ENCODE assay signal across 19 mouse cellular contexts in the genomic region with DNA sequence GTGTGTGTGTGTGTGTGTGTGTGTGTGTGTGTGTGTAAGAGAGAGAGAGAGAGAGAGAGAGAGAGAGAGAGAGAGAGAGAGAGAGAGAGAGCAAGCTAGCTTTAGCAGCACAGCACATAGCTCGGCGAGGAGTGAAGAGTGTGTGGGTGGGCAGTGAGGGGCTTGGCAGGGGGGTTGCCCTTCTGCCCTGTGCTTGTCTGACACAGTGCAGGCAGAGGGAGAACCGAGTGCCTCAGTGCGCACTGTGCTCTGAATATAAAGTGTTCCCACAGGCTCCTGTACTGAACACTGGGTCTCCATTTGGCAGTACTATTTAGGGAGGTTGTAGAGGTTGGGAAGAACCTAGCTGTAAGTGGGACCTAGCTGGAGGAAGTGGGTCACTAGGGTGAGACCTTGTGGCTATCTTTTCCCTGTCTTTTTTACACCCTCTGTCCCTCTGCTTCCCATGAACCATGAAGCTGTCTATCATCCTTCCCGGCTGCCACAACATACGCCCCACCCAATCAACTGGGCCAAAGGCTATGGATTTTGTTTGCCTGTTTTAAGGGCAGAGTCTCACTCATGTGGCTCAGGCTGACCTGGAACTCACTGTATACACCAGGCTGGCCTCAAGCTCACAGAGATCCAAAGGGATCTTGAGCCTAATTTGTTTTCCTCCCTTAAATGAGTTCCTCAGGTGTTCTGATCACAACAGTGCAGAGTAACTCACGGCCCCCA. TPM values are rescaled to one million over a fixed set of nuclear protein-coding genes. Genes with fewer than 3 reads are reported as not detected.
DNase-seq lines count a peak whose midpoint lies in the region; ATAC-seq and TF ChIP-seq lines count a peak whose summit lies in the region.
"Had no signal": no experiment of that assay in that cellular context is flagged by ENCODE, and none has a peak within 500 bp of the region (broad histone marks: within the 10 kb centered on the region; RNA-seq: fewer than 3 reads in every experiment).

No protein-coding gene starts in this region.

- intact Hi-C loops in heart, adult 2 months (cut with DNase I), result loop anchor here (5.0 to 10.0 kb wide), 3 partner anchors 32 to 1435 kb away; no protein-coding TSS in a partner anchor

- H3K9me3 ChIP-seq in hindbrain, postnatal 0 days (ENCODE audit: low read length), result no peaks in the 10 kb centered on the region
- no peaks in the 10 kb centered on the region for H3K9me3 ChIP-seq in hindbrain, embryonic 13.5 days
- H3K9me3 ChIP-seq in liver, embryonic 16.5 days (replicated peaks; ENCODE audit: control insufficient read depth, low read length), result no peaks in the 10 kb centered on the region
- H3K9me3 ChIP-seq: neural tube, embryonic 12.5 days had no signal

- DNase-seq in embryo, embryonic 11 days, result peak; percentile 29
- DNase-seq in embryo, embryonic 9.5 days (ENCODE audit: extremely low spot score), result no peak
- DNase-seq in hindbrain, postnatal 0 days (ENCODE audit: low spot score), result no peak
- DNase-seq in brain, embryonic 14.5 days (ENCODE audit: low read depth), result peak; percentile 52
- no peak for DNase-seq in thymus, adult 18-20 months
- no peak for DNase-seq in heart, adult 2 months
- DNase-seq: adrenal gland, adult 8-10 months; cerebellum, adult 2 months; heart, adult 11 months; left cerebral cortex, postnatal 4 days; lung, adult 2 months; lung, postnatal 36 days; right cerebral cortex, postnatal 25 days; thymus, postnatal 4 days had no signal

- no peaks in the 10 kb centered on the region for H3K79me2 ChIP-seq in heart, adult 2 months (replicated peaks; ENCODE audit: control insufficient read depth, insufficient read depth, low read length)

- no peak for TF ChIP-seq CTCF in hindbrain, postnatal 0 days (IDR thresholded peaks at IDR 0.05; ENCODE audit: low read depth)
- no peak for TF ChIP-seq CTCF in brain, embryonic 14.5 days (IDR thresholded peaks at IDR 0.05; ENCODE audit: borderline replicate concordance, extremely low read depth, insufficient read depth, insufficient read length)
- TF ChIP-seq CTCF in heart, adult 2 months (IDR thresholded peaks at IDR 0.05), result no peak

- H3K27ac ChIP-seq in hindbrain, postnatal 0 days, result no peak overlapping the region
- H3K27ac ChIP-seq in hindbrain, embryonic 13.5 days, result no peak overlapping the region
- H3K27ac ChIP-seq in liver, embryonic 16.5 days (ENCODE audit: low read length), result no peak overlapping the region
- no peak overlapping the region for H3K27ac ChIP-seq in heart, adult 2 months
- H3K27ac ChIP-seq: neural tube, embryonic 12.5 days had no signal

- H3K9ac ChIP-seq in hindbrain, postnatal 0 days (replicated peaks; ENCODE audit: low read length), result no peak overlapping the region
- no peak overlapping the region for H3K9ac ChIP-seq in hindbrain, embryonic 13.5 days
- H3K9ac ChIP-seq in liver, embryonic 16.5 days (ENCODE audit: low read depth, low read length), result no peak overlapping the region
- H3K9ac ChIP-seq in heart, adult 2 months (ENCODE audit: low read depth, low read length), result no peak overlapping the region
- H3K9ac ChIP-seq: neural tube, embryonic 12.5 days had no signal

- no peak for TF ChIP-seq POLR2A in brain, embryonic 14.5 days (IDR thresholded peaks at IDR 0.05; ENCODE audit: borderline replicate concordance, extremely low read depth, insufficient read depth, insufficient read length, poor library complexity, severe bottlenecking)
- no peak for TF ChIP-seq POLR2A in heart, adult 2 months (IDR thresholded peaks at IDR 0.05; ENCODE audit: insufficient read depth, low read depth, low read length)

- H3K4me2 ChIP-seq in hindbrain, postnatal 0 days (ENCODE audit: low read depth, low read length), result no peak overlapping the region
- no peak overlapping the region for H3K4me2 ChIP-seq in hindbrain, embryonic 13.5 days
- no peak overlapping the region for H3K4me2 ChIP-seq in liver, embryonic 16.5 days (ENCODE audit: low read depth, low read length)
- H3K4me2 ChIP-seq: neural tube, embryonic 12.5 days had no signal

- TF ChIP-seq EP300 in heart, adult 2 months (IDR thresholded peaks at IDR 0.05; ENCODE audit: insufficient read depth, low read depth, low read length), result no peak

- peak; percentile 53 for ATAC-seq in hindbrain, postnatal 0 days
- no peak for ATAC-seq in hindbrain, embryonic 13.5 days (ENCODE audit: low FRiP score)
- peak; percentile 78 for ATAC-seq in liver, embryonic 16.5 days (ENCODE audit: low read depth)

- no peaks in the 10 kb centered on the region for H3K36me3 ChIP-seq in hindbrain, postnatal 0 days (ENCODE audit: insufficient read depth, low read length)
- no peaks in the 10 kb centered on the region for H3K36me3 ChIP-seq in hindbrain, embryonic 13.5 days
- no peaks in the 10 kb centered on the region for H3K36me3 ChIP-seq in liver, embryonic 16.5 days (ENCODE audit: control insufficient read depth, insufficient read depth)
- H3K36me3 ChIP-seq in heart, adult 2 months (ENCODE audit: control insufficient read depth, insufficient read depth, low read length), result no peaks in the 10 kb centered on the region
- H3K36me3 ChIP-seq: neural tube, embryonic 12.5 days had no signal

- H3K4me3 ChIP-seq in hindbrain, postnatal 0 days (ENCODE audit: low read length), result no peak overlapping the region
- no peak overlapping the region for H3K4me3 ChIP-seq in hindbrain, embryonic 13.5 days
- H3K4me3 ChIP-seq in liver, embryonic 16.5 days (ENCODE audit: low read depth, low read length), result no peak overlapping the region
- H3K4me3 ChIP-seq in heart, adult 2 months, result no peak overlapping the region
- H3K4me3 ChIP-seq: neural tube, embryonic 12.5 days had no signal

- 40% methylated on average over 7 of the region's 7 CpGs for WGBS in hindbrain, postnatal 0 days
- WGBS in hindbrain, embryonic 13.5 days, result 39% methylated on average over 7 of the region's 7 CpGs
- WGBS in liver, embryonic 16.5 days (ENCODE audit: insufficient replicate concordance), result 40% methylated on average over 7 of the region's 7 CpGs
- WGBS in heart, adult 2 months, result 62% methylated on average over 7 of the region's 7 CpGs

- no peaks in the 10 kb centered on the region for H3K4me1 ChIP-seq in hindbrain, postnatal 0 days (ENCODE audit: insufficient read depth, low read length)
- peaks cover 60% of the 10 kb centered on the region for H3K4me1 ChIP-seq in hindbrain, embryonic 13.5 days (replicated peaks)
- H3K4me1 ChIP-seq in liver, embryonic 16.5 days (ENCODE audit: control insufficient read depth, low read depth, low read length), result no peaks in the 10 kb centered on the region
- H3K4me1 ChIP-seq in heart, adult 2 months (ENCODE audit: control insufficient read depth, insufficient read depth, low read length), result no peaks in the 10 kb centered on the region; the same call in 1 of the 2 replicates

- H3K27me3 ChIP-seq in hindbrain, postnatal 0 days (ENCODE audit: insufficient read depth, low read length), result no peaks in the 10 kb centered on the region
- H3K27me3 ChIP-seq in hindbrain, embryonic 13.5 days, result 0 out of 2 replicates have a peak, but pooled peaks cover 12% of the 10 kb centered on the region
- no peaks in the 10 kb centered on the region; the same call in 1 of the 2 replicates for H3K27me3 ChIP-seq in liver, embryonic 16.5 days (ENCODE audit: control insufficient read depth, insufficient read depth, low read depth, low read length)
- no peaks in the 10 kb centered on the region for H3K27me3 ChIP-seq in heart, adult 2 months (ENCODE audit: control insufficient read depth, insufficient read depth, low read length)
- H3K27me3 ChIP-seq: neural tube, embryonic 12.5 days had no signal

RNA-seq across cellular contexts. Expression of gene Kcnj11, which starts 29.1 kb away (rescaled TPM):
- 13.2 and 18.7 TPM in 2 replicates for total RNA-seq in hindbrain, postnatal 0 days (2014; rRNA removed)
- polyA plus RNA-seq in hindbrain, postnatal 0 days (2015; fragmentation: Nextera tagmentation; extraction: Ambion mirVana), result 2.4 and 3.0 TPM in 2 replicates
- 0.88 and 1.6 TPM in 2 replicates for polyA plus RNA-seq in hindbrain, embryonic 13.5 days (2015; fragmentation: Nextera tagmentation; extraction: Ambion mirVana)
- 15.0 and 22.7 TPM in 2 replicates for polyA plus RNA-seq in brain, embryonic 14.5 days (2012; rRNA removed)
- polyA plus RNA-seq in liver, embryonic 16.5 days (2015; fragmentation: Nextera tagmentation; extraction: Ambion mirVana), result 0.06 TPM in 1 of 2 replicates, not detected in the other
- 100 to 1,000 TPM; 111 to 123 TPM for total RNA-seq in heart, adult 2 months (2021)
- 110 and 182 TPM in 2 replicates for polyA plus RNA-seq in heart, adult 2 months (2012; rRNA removed)
- total RNA-seq: CH12.LX; monocyte, adult 5-6 weeks had no signal

RNA-seq across cellular contexts. Expression of gene Abcc8, which starts 50.2 kb away (rescaled TPM):
- 21.7 and 29.8 TPM in 2 replicates for total RNA-seq in hindbrain, postnatal 0 days (2014; rRNA removed)
- 10.1 and 11.2 TPM in 2 replicates for polyA plus RNA-seq in hindbrain, postnatal 0 days (2015; fragmentation: Nextera tagmentation; extraction: Ambion mirVana)
- 6.2 and 7.1 TPM in 2 replicates for polyA plus RNA-seq in hindbrain, embryonic 13.5 days (2015; fragmentation: Nextera tagmentation; extraction: Ambion mirVana)
- polyA plus RNA-seq in brain, embryonic 14.5 days (2012; rRNA removed), result 12.3 and 15.0 TPM in 2 replicates
- 0.11 and 0.31 TPM in 2 replicates for polyA plus RNA-seq in liver, embryonic 16.5 days (2015; fragmentation: Nextera tagmentation; extraction: Ambion mirVana)
- 10 to 100 TPM; 42.5 to 44.1 TPM for total RNA-seq in heart, adult 2 months (2021)
- 40.1 and 47.6 TPM in 2 replicates for polyA plus RNA-seq in heart, adult 2 months (2012; rRNA removed)
- total RNA-seq: CH12.LX; monocyte, adult 5-6 weeks had no signal

Comparison
In these comparisons a context has a peak if more than half of its experiments do, and no peak if none do; other contexts are left out.
1. DNase-seq: peak in embryo, embryonic 11 days (single experiment) and brain, embryonic 14.5 days (single experiment); none in embryo, embryonic 9.5 days (single experiment), hindbrain, postnatal 0 days (single experiment), thymus, adult 18-20 months (0 of 2) and heart, adult 2 months (0 of 2).